Mouse (Mus musculus): ENCODE data around the gene Kcnma1. TPM values are rescaled to one million over a fixed set of nuclear protein-coding genes. Genes with fewer than 3 reads are reported as not detected.

Gene Kcnma1
- polyA plus RNA-seq, 1 experiment from 2014 or later, result 2.3 TPM

- Histone ChIP-seq H3K4me1 (replicated peaks) (no peaks in the 10 kb centered on the region), H3K36me3 (no peaks in the 10 kb centered on the region), H3K4me3 (replicated peaks) (no peak overlapping the region), H3K4me2 (no peak overlapping the region), H3K27ac (no peak overlapping the region), H3K9ac (replicated peaks) (no peak overlapping the region), H3K27me3 (peaks cover 8% of the 10 kb centered on the region), H3K9me3 (no peaks in the 10 kb centered on the region)
- no peak for ATAC-seq (ENCODE audit: insufficient number of reproducible peaks, insufficient read depth, low FRiP score, low TSS enrichment, low read depth)
- WGBS, result 80% methylated on average over 7 of the region's 7 CpGs
Observed at GRCm38 (mm10) chr14:23723701-23724430, 290.4 kb downstream of the Kcnma1 start.

- Histone ChIP-seq H3K9me3 (no peaks in the 10 kb centered on the region), H3K4me2 (no peak overlapping the region), H3K9ac (replicated peaks) (no peak overlapping the region), H3K4me1 (replicated peaks) (no peaks in the 10 kb centered on the region), H3K27ac (no peak overlapping the region), H3K27me3 (peaks cover 46% of the 10 kb centered on the region), H3K36me3 (no peaks in the 10 kb centered on the region), H3K4me3 (replicated peaks) (no peak overlapping the region)
- 87% methylated on average over 3 of the region's 3 CpGs for WGBS
- ATAC-seq (ENCODE audit: insufficient number of reproducible peaks, insufficient read depth, low FRiP score, low TSS enrichment, low read depth), result no peak
Observed at GRCm38 (mm10) chr14:23719246-23719645, 295.0 kb downstream of the Kcnma1 start.

DNA sequence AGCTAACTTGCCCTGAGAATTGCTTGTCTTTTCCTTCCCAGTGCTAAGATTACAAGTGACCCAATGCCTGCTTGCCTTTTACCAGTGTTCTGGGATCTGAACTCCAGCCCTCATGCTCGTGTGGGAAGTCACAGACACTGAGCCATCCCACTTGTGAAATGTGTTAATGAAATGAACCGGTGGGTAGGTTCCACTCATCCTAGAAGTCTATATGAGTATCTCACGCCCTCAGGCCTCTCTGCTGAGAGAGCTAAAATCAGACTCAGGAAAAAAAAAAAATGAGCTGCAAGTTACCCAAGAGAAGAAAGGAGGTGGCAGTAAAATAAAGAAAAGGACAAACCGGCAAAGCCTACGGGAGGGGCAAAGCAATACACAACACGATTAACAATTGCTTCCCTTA is 295.6 kb downstream of the Kcnma1 start:
- H3K9me3 ChIP-seq, result no peaks in the 10 kb centered on the region
- no peaks in the 10 kb centered on the region for H3K4me1 ChIP-seq (replicated peaks)
- no peak overlapping the region for H3K27ac ChIP-seq
- peaks cover 50% of the 10 kb centered on the region for H3K27me3 ChIP-seq
- H3K36me3 ChIP-seq, result no peaks in the 10 kb centered on the region
- ATAC-seq (ENCODE audit: insufficient number of reproducible peaks, insufficient read depth, low FRiP score, low TSS enrichment, low read depth), result no peak
- 77% methylated on average over 6 of the region's 6 CpGs for WGBS
- H3K9ac ChIP-seq (replicated peaks), result no peak overlapping the region
- H3K4me2 ChIP-seq, result no peak overlapping the region
- H3K4me3 ChIP-seq (replicated peaks), result no peak overlapping the region

GRCm38 (mm10) chr14:23714396-23715131 is 299.7 kb downstream of the Kcnma1 start:
- no peak overlapping the region for H3K27ac ChIP-seq
- peaks cover 19% of the 10 kb centered on the region for H3K4me1 ChIP-seq (replicated peaks)
- H3K27me3 ChIP-seq, result peaks cover 74% of the 10 kb centered on the region
- no peak overlapping the region for H3K4me3 ChIP-seq (replicated peaks)
- 77% methylated on average over 7 of the region's 7 CpGs for WGBS
- no peaks in the 10 kb centered on the region for H3K9me3 ChIP-seq
- no peak overlapping the region for H3K4me2 ChIP-seq
- H3K9ac ChIP-seq (replicated peaks), result no peak overlapping the region
- no peak; the same call in 1 of the 2 replicates for ATAC-seq (ENCODE audit: insufficient number of reproducible peaks, insufficient read depth, low FRiP score, low TSS enrichment, low read depth)
- H3K36me3 ChIP-seq, result no peaks in the 10 kb centered on the region

- Histone ChIP-seq H3K9ac (replicated peaks) (no peak overlapping the region), H3K4me3 (replicated peaks) (no peak overlapping the region), H3K4me2 (no peak overlapping the region), H3K36me3 (no peaks in the 10 kb centered on the region), H3K9me3 (no peaks in the 10 kb centered on the region), H3K4me1 (replicated peaks) (peaks cover 19% of the 10 kb centered on the region), H3K27me3 (peaks cover 79% of the 10 kb centered on the region), H3K27ac (no peak overlapping the region)
- ATAC-seq (ENCODE audit: insufficient number of reproducible peaks, insufficient read depth, low FRiP score, low TSS enrichment, low read depth), result no peak
- WGBS, result 58% methylated on average over 5 of the region's 5 CpGs
Observed at GRCm38 (mm10) chr14:23712891-23713290, 301.4 kb downstream of the Kcnma1 start.

GRCm38 (mm10) chr14:23710954-23711353 is 303.3 kb downstream of the Kcnma1 start:
- ATAC-seq (ENCODE audit: insufficient number of reproducible peaks, insufficient read depth, low FRiP score, low TSS enrichment, low read depth), result no peak
- peaks cover 81% of the 10 kb centered on the region for H3K27me3 ChIP-seq
- 79% methylated on average over 7 of the region's 7 CpGs for WGBS

GRCm38 (mm10) chr14:23706837-23707236 is 307.5 kb downstream of the Kcnma1 start:
- no peaks in the 10 kb centered on the region for H3K9me3 ChIP-seq
- no peaks in the 10 kb centered on the region for H3K36me3 ChIP-seq
- 0 out of 2 replicates have a peak, but pooled peaks have one; percentile 49 for ATAC-seq (ENCODE audit: insufficient number of reproducible peaks, insufficient read depth, low FRiP score, low TSS enrichment, low read depth)
- H3K4me1 ChIP-seq (replicated peaks), result peaks cover 20% of the 10 kb centered on the region
- H3K4me2 ChIP-seq, result no peak overlapping the region
- H3K27ac ChIP-seq, result 0 out of 2 replicates have a peak overlapping the region, but pooled peaks have one; percentile 31
- WGBS, result 54% methylated on average over 10 of the region's 10 CpGs
- H3K27me3 ChIP-seq, result peaks cover 79% of the 10 kb centered on the region
- no peak overlapping the region for H3K9ac ChIP-seq (replicated peaks)
- no peak overlapping the region for H3K4me3 ChIP-seq (replicated peaks)

More at GRCm38 (mm10) chr14:23710954-23711353, 303.3 kb downstream of the Kcnma1 start:
- H3K4me3 ChIP-seq (replicated peaks), result no peak overlapping the region
- no peak overlapping the region for H3K9ac ChIP-seq (replicated peaks)
- no peak overlapping the region for H3K27ac ChIP-seq
- peaks cover 21% of the 10 kb centered on the region for H3K4me1 ChIP-seq (replicated peaks)
- no peak overlapping the region for H3K4me2 ChIP-seq
- H3K9me3 ChIP-seq, result no peaks in the 10 kb centered on the region
- H3K36me3 ChIP-seq, result no peaks in the 10 kb centered on the region

- WGBS, result 75% methylated on average over 3 of the region's 3 CpGs
- peaks cover 73% of the 10 kb centered on the region for H3K27me3 ChIP-seq
- no peak overlapping the region for H3K9ac ChIP-seq (replicated peaks)
- H3K9me3 ChIP-seq, result no peaks in the 10 kb centered on the region
- ATAC-seq (ENCODE audit: insufficient number of reproducible peaks, insufficient read depth, low FRiP score, low TSS enrichment, low read depth), result no peak
- no peak overlapping the region for H3K4me3 ChIP-seq (replicated peaks)
- H3K4me1 ChIP-seq (replicated peaks), result peaks cover 14% of the 10 kb centered on the region
- H3K4me2 ChIP-seq, result no peak overlapping the region
- no peaks in the 10 kb centered on the region for H3K36me3 ChIP-seq
- no peak overlapping the region for H3K27ac ChIP-seq
Observed at GRCm38 (mm10) chr14:23705647-23706046, 308.6 kb downstream of the Kcnma1 start.

DNA sequence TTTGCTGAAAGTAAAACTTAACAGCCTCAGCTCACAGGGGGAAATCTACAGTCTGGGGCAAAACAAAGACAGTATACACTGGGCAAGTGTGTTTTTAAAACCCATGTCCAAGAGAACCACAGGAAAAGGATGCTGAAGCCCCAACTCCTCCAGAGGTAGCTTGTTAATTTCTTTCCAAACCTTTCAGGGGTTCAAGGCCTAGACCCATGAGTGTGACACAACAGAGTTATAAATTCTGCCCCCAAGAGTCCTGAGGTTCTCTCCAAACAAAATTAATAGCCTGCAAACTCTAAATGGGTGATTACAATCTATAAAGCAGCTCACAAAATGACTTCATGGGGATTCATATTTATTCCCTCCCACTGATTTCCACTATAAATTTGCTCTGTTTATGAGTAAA is 310.0 kb downstream of the Kcnma1 start:
- Histone ChIP-seq H3K36me3 (no peaks in the 10 kb centered on the region), H3K4me2 (no peak overlapping the region), H3K9me3 (no peaks in the 10 kb centered on the region), H3K27ac (no peak overlapping the region), H3K4me1 (replicated peaks) (peaks cover 14% of the 10 kb centered on the region), H3K27me3 (peaks cover 60% of the 10 kb centered on the region), H3K4me3 (replicated peaks) (no peak overlapping the region), H3K9ac (replicated peaks) (no peak overlapping the region)
- ATAC-seq (ENCODE audit: insufficient number of reproducible peaks, insufficient read depth, low FRiP score, low TSS enrichment, low read depth), result no peak

DNA sequence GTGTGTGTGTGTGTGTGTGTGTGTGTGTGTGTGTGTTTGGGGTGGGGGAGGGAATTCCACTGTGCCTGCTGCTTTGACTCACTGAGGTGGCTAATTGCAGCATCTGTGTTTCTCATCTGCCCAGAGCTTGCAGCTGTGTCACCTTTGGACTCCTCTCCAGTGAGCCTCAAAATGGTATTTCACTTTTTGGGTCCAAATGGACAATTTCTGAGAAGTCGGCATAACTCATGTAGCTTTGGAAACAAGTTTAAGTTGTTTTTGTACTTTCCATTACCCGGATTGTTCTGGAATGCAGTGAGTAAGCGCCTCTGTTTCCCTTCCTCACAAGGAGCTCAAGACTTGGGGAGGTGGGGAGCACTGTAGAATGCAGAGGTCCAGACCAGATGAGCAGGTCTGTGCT is 317.9 kb downstream of the Kcnma1 start:
- 67% methylated on average over 3 of the region's 3 CpGs for WGBS
- Histone ChIP-seq H3K9ac (replicated peaks) (no peak overlapping the region), H3K27me3 (peaks cover 29% of the 10 kb centered on the region), H3K36me3 (no peaks in the 10 kb centered on the region), H3K4me1 (replicated peaks) (peaks cover 11% of the 10 kb centered on the region; the same call in 1 of the 2 replicates), H3K4me2 (no peak overlapping the region), H3K4me3 (replicated peaks) (no peak overlapping the region), H3K9me3 (no peaks in the 10 kb centered on the region), H3K27ac (peak overlapping the region; percentile 23; the same call in 1 of the 2 replicates)
- ATAC-seq (ENCODE audit: insufficient number of reproducible peaks, insufficient read depth, low FRiP score, low TSS enrichment, low read depth), result no peak

DNA sequence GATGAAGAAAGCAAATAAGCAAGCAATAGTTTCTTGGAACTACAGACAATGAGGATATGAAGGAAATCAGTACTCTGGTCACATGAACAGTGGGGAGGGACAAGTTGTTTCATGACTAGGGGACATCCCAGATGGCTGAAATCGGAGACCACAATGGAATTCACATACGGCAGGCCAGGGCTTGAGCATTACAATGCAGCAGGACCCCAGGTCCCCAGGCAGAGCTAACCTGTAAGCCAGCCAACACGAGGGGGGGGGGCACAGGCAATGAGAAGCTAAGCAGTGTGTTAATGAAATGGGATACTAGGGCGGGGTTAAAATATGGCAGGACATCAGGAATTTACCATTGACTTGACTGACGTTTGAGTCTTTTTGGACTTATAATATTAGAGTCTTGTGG is 324.6 kb downstream of the Kcnma1 start:
- ATAC-seq (ENCODE audit: insufficient number of reproducible peaks, insufficient read depth, low FRiP score, low TSS enrichment, low read depth), result peak; percentile 68; the same call in 1 of the 2 replicates
- 41% methylated on average over 5 of the region's 5 CpGs for WGBS
- peaks cover 14% of the 10 kb centered on the region for H3K4me1 ChIP-seq (replicated peaks)

More for the DNA sequence above, 324.6 kb downstream of the Kcnma1 start:
- Histone ChIP-seq H3K27ac (no peak overlapping the region), H3K9ac (replicated peaks) (no peak overlapping the region), H3K36me3 (no peaks in the 10 kb centered on the region), H3K27me3 (peaks cover 12% of the 10 kb centered on the region; the same call in 1 of the 2 replicates), H3K9me3 (no peaks in the 10 kb centered on the region), H3K4me3 (replicated peaks) (no peak overlapping the region), H3K4me2 (no peak overlapping the region)

Measured in limb, embryonic 12.5 days (tissue).